Mouse (Mus musculus) megakaryocyte, embryonic 14.5 days (primary cell): ENCODE data around the gene Vmn1r188.
"Not testable (repeated sequence)": the region's sequence is repeated elsewhere in the genome, so short reads cannot be mapped to it uniquely, and the experiment has no call there.

Experiments
- FLI1 ChIP-seq: IDR thresholded peaks from 2 replicates; pipeline ENCODE4 v1.6.1; 2012; ENCODE audit warnings: low read length, inconsistent platforms, mixed read lengths
- GATA1 ChIP-seq: IDR thresholded peaks from 3 replicates; pipeline ENCODE4 v1.6.1; 2012; ENCODE audit warnings: mixed read lengths, low read length, inconsistent platforms, borderline replicate concordance

DNA sequence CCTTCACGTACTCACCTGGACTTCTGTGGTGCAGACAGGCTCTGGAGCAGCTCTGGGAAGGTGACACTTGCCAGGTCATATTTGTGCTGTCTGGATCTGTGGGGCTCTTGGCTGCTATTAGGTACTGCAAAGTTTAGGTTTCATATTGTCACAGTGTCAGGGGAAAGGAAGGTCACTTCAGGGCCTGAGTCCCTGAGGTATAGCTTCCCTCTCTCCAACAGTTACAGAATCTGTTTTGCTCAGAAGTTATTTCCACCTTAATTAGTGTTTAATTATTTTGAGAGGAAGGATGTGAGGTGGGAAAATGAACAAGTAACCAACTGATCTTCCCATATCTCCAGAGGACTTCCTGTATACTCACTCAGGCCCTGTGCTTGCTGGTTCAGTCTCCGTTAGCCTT, 21.5 kb downstream of the Vmn1r188 start, which contains the start of gene Vmn1r189:
- TF ChIP-seq GATA1, FLI1: not testable (repeated sequence)
